Mouse (Mus musculus): ENCODE data around the gene Notch4.

DNA sequence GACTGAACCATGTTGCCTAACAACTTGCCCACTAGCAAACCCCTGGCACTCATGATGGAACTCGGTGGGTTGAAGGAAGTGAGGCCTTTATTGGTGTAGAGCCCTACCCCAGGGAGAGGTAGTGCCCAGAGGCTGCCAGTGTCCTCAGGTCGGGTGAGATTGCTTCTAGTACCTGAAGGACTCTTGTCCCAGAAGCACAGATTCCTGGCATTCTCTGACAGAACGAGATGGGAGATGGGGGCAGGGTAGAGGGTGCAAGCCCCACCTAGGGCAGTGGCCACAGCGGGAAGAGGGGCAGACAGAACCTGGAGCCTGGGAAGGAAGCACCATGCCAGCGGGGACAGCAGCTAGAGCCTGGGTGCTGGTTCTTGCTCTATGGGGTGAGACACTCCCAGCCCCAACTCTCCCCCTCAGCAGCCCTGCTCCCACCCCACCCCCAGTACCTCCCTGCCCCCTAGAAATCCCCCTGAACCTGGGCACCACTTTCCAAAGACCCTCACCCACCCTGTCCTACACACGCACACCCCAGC is 33.6 kb downstream of the Notch4 start, which contains the start of gene Ager:
- TF ChIP-seq CTCF (IDR thresholded peaks at IDR 0.05; ENCODE audit: low read depth) (no peak), EP300 (IDR thresholded peaks at IDR 0.05; ENCODE audit: low read depth) (no peak)

Measured in heart, postnatal 0 days (tissue).